Mouse (Mus musculus) liver, embryonic 15.5 days (tissue): ENCODE measurements around the gene Myo1h. TPM values are rescaled to one million over a fixed set of nuclear protein-coding genes. Genes with fewer than 3 reads are reported as not detected.

Experiments used
- ATAC-seq: fragments of 200-750 bp; cut with Nextera tagmentation; 2 replicates; pipeline ENCODE4 v1.8.0; 2017; ENCODE audit warnings: moderate number of reproducible peaks, mild to moderate bottlenecking, moderate library complexity; ENCODE audit not compliant: insufficient read depth
- H3K27ac ChIP-seq: fragments of 300-500 bp; sonication (generic); replicated peaks from 2 replicates; pipeline ENCODE4 v1.5.1; 2015; ENCODE audit warnings: mild to moderate bottlenecking, inconsistent platforms
- H3K27me3 ChIP-seq: fragments of 300-500 bp; sonication (generic); 2 replicates; pipeline ENCODE4 v1.6.1; 2015; ENCODE audit warnings: mild to moderate bottlenecking, inconsistent platforms
- H3K36me3 ChIP-seq: fragments of 300-500 bp; sonication (generic); replicated peaks from 2 replicates; pipeline ENCODE4 v1.6.1; 2015; ENCODE audit warnings: moderate library complexity, mild to moderate bottlenecking, inconsistent platforms
- H3K4me1 ChIP-seq: fragments of 300-500 bp; sonication (generic); replicated peaks from 2 replicates; pipeline ENCODE4 v1.6.1; 2015; ENCODE audit warnings: inconsistent platforms
- H3K4me2 ChIP-seq: fragments of 300-500 bp; sonication (generic); 2 replicates; pipeline ENCODE4 v1.6.1; 2015; ENCODE audit warnings: moderate library complexity, mild to moderate bottlenecking, inconsistent platforms
- H3K4me3 ChIP-seq: fragments of 300-500 bp; sonication (generic); replicated peaks from 2 replicates; pipeline ENCODE4 v1.5.1; 2015; ENCODE audit warnings: mild to moderate bottlenecking, inconsistent platforms
- H3K9ac ChIP-seq: fragments of 300-500 bp; sonication (generic); 2 replicates; pipeline ENCODE4 v1.6.1; 2015; ENCODE audit warnings: moderate library complexity, mild to moderate bottlenecking, inconsistent platforms
- H3K9me3 ChIP-seq: fragments of 300-500 bp; sonication (generic); replicated peaks from 2 replicates; pipeline ENCODE4 v1.6.1; 2016; ENCODE audit warnings: inconsistent platforms
- WGBS: fragments of 180-500 bp; shearing (Covaris S2); methylation state at CpG from one replicate; pipeline ENCODE4 v1.1.7; 2015; ENCODE audit warnings: mixed read lengths; ENCODE audit not compliant: insufficient replicate concordance; 5-methylcytosine and 5-hydroxymethylcytosine counted together
- microRNA-seq: library from miRNA; unstranded; fragments of <30 nt; microRNA quantifications from one replicate; pipeline ENCODE4, GENCODE M21; 2016
- polyA plus RNA-seq: library from polyadenylated mRNA; unstranded; fragments of >200 nt; fragmentation: Nextera tagmentation; extraction: Ambion mirVana; gene quantifications from 2 replicates; pipeline ENCODE4 v1.2.1, GENCODE M21; 2015

Gene Myo1h
- polyA plus RNA-seq, 1 experiment from 2014 or later = 0.40 TPM

- 86% methylated on average over 10 of the region's 10 CpGs for WGBS
- Histone ChIP-seq H3K9ac (no peak overlapping the region), H3K4me1 (no peaks in the 10 kb centered on the region), H3K27ac (no peak overlapping the region), H3K27me3 (no peaks in the 10 kb centered on the region), H3K4me3 (no peak overlapping the region), H3K9me3 (no peaks in the 10 kb centered on the region), H3K36me3 (peaks cover 100% of the 10 kb centered on the region), H3K4me2 (no peak overlapping the region)
- no peak for ATAC-seq
Measured at GRCm38 (mm10) chr5:114407269-114407668, 118.3 kb downstream of the Myo1h start.

GRCm38 (mm10) chr5:114407810-114408209 is 118.8 kb downstream of the Myo1h start:
- H3K27ac ChIP-seq = no peak overlapping the region
- no peak overlapping the region for H3K4me3 ChIP-seq
- no peak overlapping the region for H3K9ac ChIP-seq
- no peaks in the 10 kb centered on the region for H3K9me3 ChIP-seq
- H3K4me2 ChIP-seq = no peak overlapping the region
- H3K27me3 ChIP-seq = no peaks in the 10 kb centered on the region
- WGBS = 83% methylated on average over 9 of the region's 9 CpGs
- H3K4me1 ChIP-seq = no peaks in the 10 kb centered on the region
- ATAC-seq = no peak
- H3K36me3 ChIP-seq = peaks cover 100% of the 10 kb centered on the region

- H3K4me2 ChIP-seq = no peak overlapping the region
- H3K9ac ChIP-seq = no peak overlapping the region
- H3K9me3 ChIP-seq = no peaks in the 10 kb centered on the region
- H3K27ac ChIP-seq = no peak overlapping the region
- 91% methylated on average over 11 of the region's 11 CpGs for WGBS
- no peaks in the 10 kb centered on the region for H3K4me1 ChIP-seq
- no peak for ATAC-seq
- no peaks in the 10 kb centered on the region for H3K27me3 ChIP-seq
- H3K4me3 ChIP-seq = no peak overlapping the region
- H3K36me3 ChIP-seq = peaks cover 100% of the 10 kb centered on the region
Measured at GRCm38 (mm10) chr5:114408846-114409245, 119.9 kb downstream of the Myo1h start.

DNA sequence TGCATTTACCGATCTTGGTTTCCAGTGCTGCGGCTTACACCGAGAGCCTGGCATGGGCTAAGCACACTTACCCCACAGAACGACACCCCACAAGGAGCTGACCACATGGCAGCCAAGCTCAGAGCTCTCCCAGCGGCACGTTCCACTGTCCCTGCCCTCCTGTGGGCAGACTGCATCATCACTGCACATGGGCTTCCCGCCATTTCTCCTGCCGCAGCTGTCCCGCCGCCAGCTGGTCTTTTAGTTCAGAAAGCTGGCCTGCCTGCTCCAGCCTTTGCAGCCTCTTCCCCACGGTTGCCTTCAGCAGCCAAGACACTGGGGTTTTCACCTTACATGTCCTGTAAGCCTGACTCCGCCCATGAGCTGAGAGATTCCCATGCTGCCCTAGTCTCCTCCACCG is 121.5 kb downstream of the Myo1h start:
- WGBS = 83% methylated on average over 13 of the region's 13 CpGs
- no peaks in the 10 kb centered on the region for H3K27me3 ChIP-seq
- no peaks in the 10 kb centered on the region for H3K4me1 ChIP-seq
- ATAC-seq = no peak
- no peak overlapping the region for H3K27ac ChIP-seq
- no peak overlapping the region for H3K9ac ChIP-seq
- H3K36me3 ChIP-seq = peaks cover 99% of the 10 kb centered on the region
- no peak overlapping the region for H3K4me3 ChIP-seq
- no peaks in the 10 kb centered on the region for H3K9me3 ChIP-seq
- H3K4me2 ChIP-seq = no peak overlapping the region

DNA sequence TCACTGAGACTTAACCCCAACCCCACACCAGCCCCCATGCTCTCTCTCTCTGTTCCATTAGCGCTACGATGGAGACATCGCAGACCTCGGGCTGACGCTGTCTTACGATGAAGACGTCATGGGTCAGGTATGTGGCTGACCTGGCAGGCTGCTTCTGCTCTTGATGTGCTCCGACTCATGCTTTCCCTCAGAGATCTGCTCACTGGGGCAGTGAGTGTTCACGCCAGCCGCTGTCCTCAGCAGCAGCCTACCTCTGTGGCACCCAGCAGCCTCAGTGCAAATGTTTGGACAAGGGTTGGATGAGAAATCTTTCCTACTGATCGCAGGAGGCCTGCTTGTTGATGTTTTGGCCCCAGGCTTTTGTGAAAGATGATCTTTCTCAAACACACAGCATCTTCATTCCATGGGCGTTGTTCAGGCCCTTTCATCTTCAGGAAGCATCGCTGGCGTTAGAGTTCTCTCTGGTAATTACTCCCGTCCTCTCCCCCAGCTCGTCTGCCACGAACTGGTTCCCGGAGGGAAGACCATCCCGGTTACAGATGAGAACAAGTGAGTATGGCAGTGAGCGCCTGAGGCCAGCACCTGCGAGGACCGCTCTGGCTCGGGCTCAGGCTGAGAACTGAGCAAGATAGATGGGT is 123.5 kb downstream of the Myo1h start:
- Histone ChIP-seq H3K4me1 (no peaks in the 10 kb centered on the region), H3K36me3 (peaks cover 99% of the 10 kb centered on the region), H3K4me3 (no peak overlapping the region), H3K9me3 (no peaks in the 10 kb centered on the region), H3K27me3 (no peaks in the 10 kb centered on the region), H3K9ac (no peak overlapping the region), H3K27ac (no peak overlapping the region), H3K4me2 (no peak overlapping the region)
- WGBS = 81% methylated on average over 23 of the region's 23 CpGs
- ATAC-seq = no peak

DNA sequence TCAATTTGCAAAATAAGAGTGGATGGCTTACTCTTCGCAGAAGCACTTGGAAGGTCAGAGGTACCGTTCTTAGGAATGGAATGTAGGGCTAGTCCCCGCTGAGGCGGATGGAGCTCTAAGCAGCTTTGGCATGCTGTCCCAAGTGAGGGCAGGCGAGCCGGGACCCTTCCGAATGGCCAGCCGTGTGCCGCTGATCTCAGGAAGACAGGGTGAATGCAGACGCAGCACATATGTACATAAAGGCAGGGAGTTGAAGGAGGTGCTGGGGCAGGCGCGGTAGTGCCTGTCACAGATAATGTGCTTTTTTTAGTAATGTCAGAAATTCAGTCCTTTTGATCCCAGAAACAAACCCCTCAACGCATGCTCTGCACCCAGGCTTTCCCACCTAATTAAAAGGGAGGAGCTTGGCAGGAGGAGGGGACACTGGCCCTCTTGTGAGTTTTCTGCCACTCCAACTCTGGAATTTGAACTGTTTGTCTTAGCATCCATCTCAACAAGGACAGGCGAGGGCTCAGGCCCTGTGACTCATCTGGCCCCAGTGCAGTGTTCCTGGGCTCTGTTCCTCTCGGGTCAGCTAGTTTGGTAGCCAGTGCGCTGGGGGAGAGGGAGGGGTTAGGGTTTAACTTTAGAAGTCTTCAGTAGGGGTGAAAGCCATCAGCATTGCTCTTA is 124.2 kb downstream of the Myo1h start:
- 79% methylated on average over 16 of the region's 16 CpGs for WGBS
- no peaks in the 10 kb centered on the region for H3K27me3 ChIP-seq
- no peak; the same call in 1 of the 2 replicates for ATAC-seq
- no peaks in the 10 kb centered on the region for H3K9me3 ChIP-seq
- no peak overlapping the region for H3K4me2 ChIP-seq
- no peak overlapping the region for H3K4me3 ChIP-seq
- H3K9ac ChIP-seq = no peak overlapping the region
- no peaks in the 10 kb centered on the region for H3K4me1 ChIP-seq
- no peak overlapping the region for H3K27ac ChIP-seq
- peaks cover 99% of the 10 kb centered on the region for H3K36me3 ChIP-seq

Small RNAs within 50 kb of the gene (microRNA-seq; reads per million reads assigned to microRNA genes)
- not detected for gene Mir7027

Other genes with a start within 250 kb of the Myo1h start
- gene Usp30, start 223.7 kb upstream of the Myo1h start, polyA plus RNA-seq = 2.8 and 3.2 TPM in 2 replicates
- gene Svop, start 197.6 kb upstream of the Myo1h start, polyA plus RNA-seq = not detected in 2 replicates
- 3.1 and 4.1 TPM in 2 replicates for gene Alkbh2, start 160.9 kb upstream of the Myo1h start, polyA plus RNA-seq
- 18.2 and 19.0 TPM in 2 replicates for gene Ung, start 158.8 kb upstream of the Myo1h start, polyA plus RNA-seq
- 0.43 and 0.45 TPM in 2 replicates for gene Acacb, start 142.6 kb upstream of the Myo1h start, polyA plus RNA-seq
- gene Foxn4, start 15.4 kb upstream of the Myo1h start, polyA plus RNA-seq = not detected in 2 replicates
- gene Kctd10, start 91.3 kb downstream of the Myo1h start, polyA plus RNA-seq = 21.1 and 22.6 TPM in 2 replicates
- gene Ube3b, start 91.4 kb downstream of the Myo1h start, polyA plus RNA-seq = 17.1 and 18.4 TPM in 2 replicates
- gene Mmab, start 154.9 kb downstream of the Myo1h start, polyA plus RNA-seq = 10.3 and 11.0 TPM in 2 replicates
- 32.7 TPM in 2 replicates for gene Mvk, start 155.1 kb downstream of the Myo1h start, polyA plus RNA-seq